Mouse (Mus musculus): ENCODE measurements around the gene Napepld.
A peak's percentile ranks its signal among the peaks of the same experiment; 100 is the strongest.
"Not testable (repeated sequence)": the region's sequence is repeated elsewhere in the genome, so short reads cannot be mapped to it uniquely, and the experiment has no call there.

Napepld gene

GRCm38 (mm10) chr5:21667191-21668137, 33.7 kb downstream of the Napepld start:
- no peak for DNase-seq (ENCODE audit: low spot score)

DNA sequence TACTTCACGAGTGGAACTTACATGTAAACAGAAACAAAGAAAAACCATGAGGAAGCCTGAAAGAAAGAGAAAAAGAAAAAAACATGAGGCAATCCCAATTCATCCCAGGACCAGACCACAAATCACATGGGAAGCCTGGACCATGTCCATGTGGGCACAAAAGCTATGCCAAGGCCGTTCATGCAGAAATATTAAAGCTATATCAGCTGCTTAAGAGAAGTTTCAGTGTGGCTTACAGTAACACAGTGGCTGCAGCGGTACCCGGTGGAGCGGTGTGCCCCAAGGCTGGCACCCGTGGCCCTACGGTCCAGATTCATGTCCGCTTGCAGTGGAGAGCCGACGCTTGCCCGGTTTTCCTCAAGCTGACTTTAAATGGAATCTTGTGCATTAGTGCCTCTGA, 38.1 kb downstream of the Napepld start:
- DNase-seq (ENCODE audit: low spot score): no peak

DNA sequence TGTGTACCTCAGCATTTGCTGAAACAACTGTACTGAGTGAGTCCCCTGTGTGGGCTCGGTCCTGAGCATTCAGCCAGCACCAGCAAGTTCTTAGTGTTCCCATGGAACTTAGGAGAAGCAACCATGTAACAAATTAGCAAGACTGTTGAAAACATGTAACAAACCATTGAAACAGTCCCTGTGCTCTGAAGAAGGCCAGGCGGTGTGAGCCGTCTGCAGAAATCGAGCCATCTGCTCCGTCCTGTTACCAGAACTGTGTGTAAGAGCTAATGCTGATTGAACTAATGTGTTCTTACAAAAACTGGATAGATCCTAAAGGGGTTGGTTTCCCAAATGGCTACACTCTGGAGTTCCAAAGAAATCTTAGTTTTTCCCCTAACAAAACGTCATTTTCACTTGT, 40.3 kb downstream of the Napepld start:
- no peak for DNase-seq (ENCODE audit: low spot score)

- peak; percentile 82 for DNase-seq (ENCODE audit: low spot score)
These were observed 42.4 kb downstream of the Napepld start for GRCm38 (mm10) chr5:21658623-21659395.

DNA sequence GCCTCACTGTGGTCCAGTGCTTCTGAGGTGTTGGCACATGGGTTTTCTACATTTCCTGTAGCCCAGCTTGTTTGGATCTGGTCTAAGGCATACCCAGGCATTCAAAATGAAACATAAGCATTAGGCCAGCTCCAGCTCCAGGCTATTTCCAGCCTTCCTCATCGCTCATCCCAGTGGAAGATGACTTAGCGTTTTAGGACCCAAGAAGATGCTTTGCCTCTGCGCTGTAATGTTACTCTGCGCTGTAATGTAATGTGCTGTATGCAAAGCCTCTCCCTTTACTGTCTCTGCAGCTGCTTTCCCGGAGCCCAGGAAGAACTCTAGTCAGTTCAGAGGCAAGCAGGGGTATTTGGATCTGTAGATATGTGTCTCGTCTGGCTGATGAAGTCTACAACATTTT, 43.2 kb downstream of the Napepld start:
- DNase-seq (ENCODE audit: low spot score): no peak

DNA sequence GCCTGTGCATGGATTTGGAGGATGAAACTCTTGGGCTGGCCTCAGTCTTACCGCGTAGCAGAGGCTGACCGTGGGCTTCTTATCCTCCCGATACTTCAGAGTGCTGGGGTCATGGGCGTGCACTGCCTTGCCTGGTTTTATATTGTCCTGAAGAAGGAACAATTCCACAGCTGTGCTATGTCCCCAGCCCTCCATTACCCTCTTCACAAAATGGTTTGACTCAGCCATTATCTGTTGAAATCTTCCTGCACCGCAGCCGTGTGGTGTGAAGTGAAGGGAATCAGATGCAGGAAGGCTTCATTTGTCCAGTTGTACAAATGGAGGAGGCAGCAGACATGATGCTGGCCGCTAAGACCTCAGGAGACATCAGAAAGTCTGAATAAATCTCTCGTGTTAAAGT, 44.3 kb downstream of the Napepld start:
- DNase-seq (ENCODE audit: low spot score): no peak

DNA sequence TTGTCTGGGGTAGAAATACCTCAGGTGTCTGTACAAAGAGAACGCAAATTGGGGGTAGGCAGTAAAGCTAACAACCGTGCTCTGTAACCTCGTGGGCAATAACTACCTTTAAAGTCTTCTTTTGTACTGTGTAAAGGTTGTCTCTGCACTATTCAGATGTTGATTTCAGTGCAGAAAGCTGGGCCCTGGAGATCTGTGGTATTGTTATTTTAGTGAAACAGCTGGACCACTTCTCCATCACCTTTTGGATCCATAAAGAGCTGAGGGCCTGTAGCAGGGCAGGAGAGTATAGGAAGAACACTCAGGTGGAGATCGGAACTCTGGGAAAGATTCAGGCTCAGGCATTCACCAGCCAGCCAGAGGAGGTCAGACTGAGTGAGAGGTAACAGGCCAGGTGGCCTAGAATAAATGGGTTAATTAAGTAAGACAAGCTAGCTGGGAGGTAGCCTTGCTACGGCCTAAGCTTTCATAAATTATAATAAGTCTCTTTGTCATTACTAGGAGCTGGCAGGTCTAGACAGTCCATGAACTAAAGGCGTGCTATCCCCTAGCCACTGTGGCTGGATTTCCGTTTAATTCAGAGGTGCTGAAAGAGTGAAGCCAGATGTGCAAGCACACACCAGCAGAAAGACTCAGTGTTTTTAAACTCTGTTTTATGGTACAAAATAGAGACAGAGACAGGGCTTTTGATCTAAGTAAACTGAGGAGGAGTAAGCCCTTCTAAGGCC, 49.1 kb downstream of the Napepld start:
- no peak for DNase-seq (ENCODE audit: low spot score)

- no peak for DNase-seq (ENCODE audit: low spot score)
These were observed 50.5 kb downstream of the Napepld start for GRCm38 (mm10) chr5:21650736-21651135.

DNA sequence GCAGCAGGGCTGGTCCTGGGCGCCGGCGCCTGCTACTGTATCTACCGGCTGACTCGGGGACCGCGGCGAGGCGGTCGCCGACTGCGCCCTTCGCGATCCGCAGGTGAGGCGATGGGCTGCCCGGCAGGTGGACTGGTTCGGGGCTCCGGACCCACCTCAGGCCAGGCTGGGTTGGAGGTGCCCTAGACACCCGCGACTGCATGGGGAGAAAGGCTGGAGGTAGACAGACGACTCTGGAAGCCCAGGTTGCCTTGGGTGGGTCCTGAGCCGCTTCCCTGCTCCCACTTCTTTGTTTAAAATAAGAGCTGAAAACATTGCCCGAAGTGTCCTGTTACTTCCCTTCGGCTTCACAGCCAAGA, 55.1 kb downstream of the Napepld start:
- DNase-seq (ENCODE audit: low spot score): no peak

DNA sequence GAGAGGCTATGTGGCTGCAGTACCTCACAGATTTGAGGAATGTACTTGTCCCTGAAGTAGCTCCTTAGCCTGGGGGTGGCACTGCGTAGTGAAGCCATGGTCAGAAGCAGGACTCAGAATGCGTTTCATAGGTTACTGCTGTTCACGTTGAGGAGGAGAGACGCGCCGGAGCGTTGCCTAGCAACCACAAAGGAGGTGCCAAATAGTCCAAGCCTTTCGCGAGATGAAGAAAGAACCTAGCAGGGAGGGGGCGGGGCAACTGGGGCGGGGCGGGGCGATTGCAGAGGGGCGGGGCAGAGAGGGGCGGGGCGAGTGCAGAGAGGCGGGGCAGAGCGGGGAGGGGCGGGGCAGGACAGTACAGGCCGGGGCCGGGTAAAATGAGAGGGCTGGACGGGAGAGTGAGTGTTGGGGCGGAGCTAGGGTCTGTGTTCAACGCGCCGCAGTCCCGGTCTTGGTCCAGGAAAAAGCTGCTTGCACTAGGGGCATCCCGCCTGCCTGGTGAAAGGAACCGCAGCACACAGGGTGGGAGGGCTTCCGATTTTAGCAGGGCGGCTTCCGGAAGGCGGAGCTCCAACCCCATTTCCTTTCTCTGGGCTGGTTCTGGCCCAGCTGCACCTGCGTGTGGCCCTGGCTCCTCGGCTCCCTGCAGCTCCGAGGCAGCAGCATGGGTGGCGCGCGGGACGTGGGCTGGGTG, 55.6 kb downstream of the Napepld start, which contains the start of the genes Fbxl13 and Armc10:
TSS of gene Fbxl13 (minus strand) at position 196 of the 694 bp plus-strand sequence.
TSS of gene Armc10 (plus strand) at position 375 of the 694 bp plus-strand sequence.
- DNase-seq (ENCODE audit: low spot score): peak; percentile 78

DNA sequence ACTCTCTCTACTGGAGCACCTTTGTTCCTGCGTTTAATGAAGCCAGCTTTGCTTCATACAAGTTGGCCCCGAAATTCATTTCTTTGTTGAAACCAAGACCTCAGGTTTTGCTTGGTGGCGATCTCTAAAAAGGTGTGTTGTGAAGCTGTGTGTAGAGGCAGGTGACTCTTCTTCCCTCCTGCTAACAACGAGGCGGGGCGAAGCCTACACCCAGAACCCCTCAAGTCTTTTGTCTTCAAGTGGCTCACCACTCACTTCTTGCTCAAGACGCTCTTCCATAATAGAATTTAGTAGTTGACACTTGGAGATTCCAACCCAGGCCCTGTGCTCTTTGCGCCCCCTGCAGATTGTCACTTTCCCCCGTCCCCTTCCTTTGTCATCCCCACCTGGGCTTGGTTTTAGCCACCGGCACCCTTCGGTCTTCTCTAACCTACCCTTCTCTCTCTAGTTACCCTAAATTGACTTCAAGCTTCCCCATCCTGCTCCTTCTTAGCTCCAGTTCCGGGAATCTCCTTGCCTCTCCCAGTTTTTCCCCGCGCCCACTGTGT, 56.2 kb downstream of the Napepld start:
- DNase-seq (ENCODE audit: low spot score): no peak

DNA sequence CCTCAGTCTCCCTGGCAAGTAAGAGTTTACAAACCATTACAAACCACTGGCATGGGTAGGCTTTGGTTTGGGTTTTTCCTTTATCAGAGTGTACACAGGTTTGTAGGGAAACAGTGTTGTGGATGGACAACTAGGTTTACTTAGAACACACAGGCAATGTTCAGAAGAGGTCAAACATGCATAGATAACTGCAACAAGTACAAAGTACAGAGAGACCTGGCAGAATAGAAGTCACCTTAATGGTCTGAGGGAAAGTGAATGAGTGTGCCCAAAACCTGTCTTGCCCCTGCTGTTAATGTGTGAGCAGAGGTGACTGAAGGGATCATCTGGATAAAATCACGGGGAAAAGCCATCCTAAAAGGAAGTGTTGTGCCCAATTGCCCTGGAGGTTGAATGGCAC, 57.6 kb downstream of the Napepld start:
- no peak for DNase-seq (ENCODE audit: low spot score)

DNA sequence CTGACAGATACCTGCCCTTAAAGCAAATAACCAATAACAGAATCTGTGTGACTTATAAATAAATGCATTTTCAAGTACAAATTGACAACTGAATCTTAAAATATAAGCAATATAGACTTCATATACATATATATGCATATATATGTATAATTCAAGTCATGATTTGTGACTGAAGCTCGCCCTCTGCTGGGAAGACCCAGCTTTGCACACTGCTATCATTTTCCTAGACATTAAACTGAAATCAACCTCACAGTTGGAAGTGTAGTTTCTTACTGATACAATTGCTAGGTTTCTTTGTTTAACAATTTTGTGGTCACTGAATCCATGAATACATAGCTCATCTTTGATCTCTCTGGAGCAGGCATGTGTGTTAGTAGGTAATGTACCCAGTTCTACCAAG, 60.2 kb downstream of the Napepld start:
- DNase-seq (ENCODE audit: low spot score): no peak

- DNase-seq (ENCODE audit: low spot score): no peak
These were observed 75.3 kb downstream of the Napepld start for GRCm38 (mm10) chr5:21625916-21626315.

DNA sequence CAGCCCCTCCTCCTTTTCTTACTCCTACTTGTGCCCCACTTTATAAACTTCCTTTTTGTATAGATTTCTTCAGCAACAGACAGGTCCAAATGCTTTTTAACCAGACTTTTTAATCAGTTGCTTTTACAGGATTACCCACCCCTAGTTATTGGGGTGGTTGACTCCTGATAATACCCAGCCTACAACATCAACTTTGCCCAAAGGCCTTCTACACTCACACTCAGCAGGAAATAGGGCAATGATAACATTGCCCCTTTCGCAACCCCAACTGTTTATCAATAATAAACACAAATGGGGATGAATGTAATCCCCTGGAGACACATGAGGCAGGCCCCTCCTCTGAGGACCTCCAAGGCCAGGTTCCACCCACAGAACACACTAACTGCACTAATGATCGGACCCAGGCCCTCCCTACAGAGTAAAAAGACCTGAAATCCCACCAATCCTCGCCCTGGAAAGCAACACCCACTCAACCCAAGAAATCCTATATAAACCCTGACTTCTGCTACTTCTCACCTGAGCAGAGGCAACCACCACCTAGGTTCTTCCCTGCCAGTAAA, 84.7 kb downstream of the Napepld start:
- DNase-seq (ENCODE audit: low spot score): no peak

DNA sequence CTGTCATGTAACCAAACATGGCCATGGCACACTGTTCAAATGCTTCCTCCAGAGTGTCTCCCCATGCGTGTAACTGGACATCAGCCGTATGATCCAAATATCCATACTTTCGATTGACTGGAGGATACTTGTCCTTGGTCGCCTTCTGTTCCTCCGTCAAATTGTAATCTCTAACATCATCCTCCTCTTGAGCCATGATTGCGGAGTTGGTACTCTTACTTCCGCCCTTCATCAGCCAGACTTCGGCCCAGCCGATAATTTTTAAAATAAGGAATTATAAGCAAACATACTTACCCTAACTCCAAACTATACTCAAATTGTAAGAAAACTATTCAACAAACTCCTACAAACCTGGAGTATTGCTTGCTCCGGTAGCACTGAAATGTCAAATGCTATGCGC, 86.9 kb downstream of the Napepld start:
- DNase-seq (ENCODE audit: low spot score): not testable (repeated sequence)
